Mouse (Mus musculus): ENCODE measurements at regions not wholly inside any gene's neighbourhood (a gene's known extent, or its start where the extent isn't known, plus 50 kb on each side); places are given as distances from the start of the nearest gene placed in this dataset.

DNA sequence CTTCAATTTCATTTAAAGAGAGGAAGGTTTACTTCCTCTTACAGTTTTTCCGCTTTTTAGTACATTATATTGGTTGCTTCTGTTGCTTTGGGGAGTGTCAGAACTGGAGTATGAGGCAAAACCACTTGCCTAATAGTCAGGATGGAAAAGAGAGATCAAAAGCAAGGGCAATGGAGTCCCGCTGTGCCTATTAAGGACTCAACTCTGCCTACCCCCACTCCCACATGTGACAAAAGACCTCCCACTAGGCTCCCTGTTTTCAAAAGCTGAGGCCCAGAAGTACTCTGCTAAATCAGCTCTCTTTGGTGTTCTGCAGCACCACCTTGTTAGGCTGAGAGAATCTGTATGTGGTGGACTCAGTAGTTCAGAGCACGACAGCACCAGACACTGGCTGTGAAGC, 418.3 kb downstream of the Gja1 start:
- TF ChIP-seq CTCF (IDR thresholded peaks at IDR 0.05; ENCODE audit: borderline replicate concordance, insufficient read depth, low read length) (no peak), POLR2A (IDR thresholded peaks at IDR 0.05; ENCODE audit: low read depth, low read length) (no peak)
